Mouse (Mus musculus) layer of hippocampus, postnatal 10 days (tissue): ENCODE data around the gene Mpg. TPM values are rescaled to one million over a fixed set of nuclear protein-coding genes. Genes with fewer than 3 reads are reported as not detected.
A peak's percentile ranks its signal among the peaks of the same experiment; 100 is the strongest.

Experiments
- DNase-seq, 2 experiments: peaks; one replicate each; pipeline ENCODE4 v3.0.0; 2021; ENCODE audit warnings: low spot score in 2 of 2
- long read RNA-seq: library from polyadenylated mRNA; stranded (forward); transcript quantifications from one replicate; pipeline ENCODE4 v2.0.0, GENCODE M21; 2023
- total RNA-seq, 2 experiments: library from RNA; stranded (reverse); gene quantifications; 2 replicates each; pipeline ENCODE4 v1.2.3; 2021

The Mpg gene
- 10 to 100 TPM; 18.5 to 20.7 TPM for total RNA-seq
- long read RNA-seq, transcript Mpg-201 (4 exons, 1,737 nt) = major isoform, 30 of 37 reads
- long read RNA-seq, partial matches to known transcripts = 1 of 37 reads
- long read RNA-seq, other reads (novel, unspliced or antisense) = 6 of 37 reads

DNA sequence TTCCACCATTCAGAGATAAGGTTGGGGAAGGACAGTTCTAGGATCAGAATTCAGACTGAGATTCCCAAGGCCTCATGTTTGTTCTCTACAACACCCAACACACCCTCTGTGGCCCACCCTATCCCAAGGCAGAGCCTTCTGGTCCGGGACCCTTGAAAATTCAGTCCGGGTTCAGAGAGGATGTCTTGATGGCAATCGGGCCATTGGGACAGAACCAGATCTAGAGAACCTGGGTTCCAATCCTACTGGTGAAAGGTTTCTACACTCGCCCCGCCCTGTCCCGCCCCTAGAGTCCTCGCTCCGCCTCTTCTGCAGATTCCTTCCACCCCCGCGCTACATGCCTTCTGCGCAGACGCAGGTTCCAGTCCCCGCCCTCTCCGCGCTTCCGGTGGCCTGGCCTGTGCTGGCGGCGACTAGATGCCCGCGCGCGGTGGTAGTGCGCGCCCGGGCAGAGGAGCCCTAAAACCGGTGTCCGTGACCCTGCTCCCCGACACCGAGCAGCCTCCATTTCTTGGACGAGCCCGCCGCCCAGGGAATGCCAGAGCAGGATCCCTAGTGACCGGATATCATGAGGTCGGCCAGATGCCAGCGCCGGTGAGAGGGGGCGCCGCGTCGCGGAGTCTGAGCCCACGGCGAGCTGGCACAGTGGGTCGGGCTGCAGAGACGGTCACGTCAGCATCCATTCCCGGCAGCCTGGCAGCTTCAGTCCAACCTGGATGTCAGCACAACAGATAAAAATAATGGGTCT is at the start of gene Mpg:
Gene Mpg (plus strand): TSS at position 382 of the 748 bp plus-strand sequence.
- DNase-seq = peak; percentile 85 to 89

- no peak for DNase-seq
Measured at GRCm38 (mm10) chr11:32178506-32178905, 47.8 kb upstream of the Mpg start.

DNA sequence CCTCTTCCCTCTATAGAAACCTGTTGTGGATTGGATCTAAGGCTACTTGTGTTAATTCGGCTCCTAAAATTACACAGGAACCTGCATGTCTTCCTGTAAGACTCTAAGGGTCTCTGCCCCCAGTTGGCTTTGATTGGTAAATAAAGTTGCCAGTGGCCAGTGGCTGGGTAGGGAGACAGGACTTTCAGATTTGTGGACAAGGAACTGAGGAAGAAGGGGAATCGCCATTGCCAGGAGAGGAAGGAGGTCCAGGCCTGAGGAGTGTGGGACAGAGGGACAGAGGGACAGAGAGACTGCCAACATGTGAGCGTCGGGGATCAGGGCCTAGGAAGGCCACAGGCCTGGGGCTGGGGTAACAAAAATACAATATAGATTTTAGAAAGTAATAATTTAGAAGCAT is 45.1 kb upstream of the Mpg start:
- no peak for DNase-seq

GRCm38 (mm10) chr11:32181973-32182868 is 44.1 kb upstream of the Mpg start:
- DNase-seq = peak; percentile 97

GRCm38 (mm10) chr11:32184469-32184868 is 41.8 kb upstream of the Mpg start:
- no peak for DNase-seq

- DNase-seq = no peak
Measured at GRCm38 (mm10) chr11:32186031-32186430, 40.3 kb upstream of the Mpg start.

GRCm38 (mm10) chr11:32187256-32187655 is 39.0 kb upstream of the Mpg start:
- DNase-seq = no peak

- no peak for DNase-seq
Measured at GRCm38 (mm10) chr11:32188881-32189280, 37.4 kb upstream of the Mpg start.

DNA sequence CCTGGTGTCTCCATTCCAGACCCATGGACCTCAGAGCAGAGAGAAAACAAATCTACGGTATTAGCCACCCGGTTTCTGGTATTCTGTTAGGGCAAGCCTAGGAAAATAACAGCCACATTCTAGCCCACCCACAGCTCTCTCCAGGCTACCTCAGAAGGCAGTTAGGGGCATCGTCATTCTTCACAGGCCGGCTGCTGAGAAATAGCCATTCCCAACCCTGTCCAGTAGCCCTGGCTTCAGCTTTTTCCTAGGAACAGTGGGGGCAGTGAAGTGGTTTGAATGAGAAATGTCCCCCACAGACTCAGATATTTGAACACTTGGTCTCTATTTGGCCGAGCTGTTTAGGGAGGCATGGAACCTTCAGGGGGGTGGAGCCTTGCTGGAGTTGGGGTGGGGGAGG is 36.9 kb upstream of the Mpg start:
- DNase-seq = no peak

DNA sequence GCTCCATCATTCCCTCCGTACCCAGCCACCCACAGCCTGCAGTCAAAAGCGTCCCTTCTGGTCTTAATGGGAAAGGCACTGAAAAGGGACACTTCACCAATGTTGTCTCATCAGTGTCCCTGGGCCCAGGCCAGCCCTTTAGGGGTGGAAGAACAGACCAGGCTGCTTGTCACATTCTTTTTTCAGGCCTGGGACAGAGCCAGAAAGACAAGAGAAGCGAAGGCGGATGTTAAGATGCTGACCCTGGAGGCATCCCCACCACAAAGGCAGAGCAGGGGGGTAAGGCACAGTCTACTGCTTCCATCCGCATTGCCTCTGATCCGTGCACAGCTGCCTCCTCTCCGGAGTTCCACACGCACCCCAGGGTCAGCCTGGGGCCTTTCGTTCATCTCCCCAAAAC is 36.2 kb upstream of the Mpg start:
- DNase-seq = no peak

GRCm38 (mm10) chr11:32190603-32191110 is 35.6 kb upstream of the Mpg start:
- no peak for DNase-seq

DNA sequence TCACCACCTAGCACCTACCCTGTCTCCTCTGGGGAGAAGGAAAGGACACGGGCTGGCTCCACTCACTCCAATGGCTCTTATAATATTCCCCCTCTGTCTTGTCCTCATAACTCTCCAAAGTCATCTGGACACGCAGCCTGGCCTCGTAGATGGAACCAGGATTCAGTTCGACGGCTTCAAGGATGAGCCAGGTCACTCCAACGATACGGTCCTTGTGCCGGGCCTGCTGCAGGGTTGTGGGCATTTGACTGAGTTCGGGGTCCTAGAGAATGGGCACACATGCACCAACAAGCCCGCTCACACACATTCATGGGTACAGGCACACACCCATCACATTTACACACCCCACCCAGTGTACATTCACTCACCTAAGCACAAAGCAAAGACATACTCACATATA is 33.1 kb upstream of the Mpg start:
- DNase-seq = no peak

- DNase-seq = no peak
Measured at GRCm38 (mm10) chr11:32194086-32194485, 32.2 kb upstream of the Mpg start.

DNA sequence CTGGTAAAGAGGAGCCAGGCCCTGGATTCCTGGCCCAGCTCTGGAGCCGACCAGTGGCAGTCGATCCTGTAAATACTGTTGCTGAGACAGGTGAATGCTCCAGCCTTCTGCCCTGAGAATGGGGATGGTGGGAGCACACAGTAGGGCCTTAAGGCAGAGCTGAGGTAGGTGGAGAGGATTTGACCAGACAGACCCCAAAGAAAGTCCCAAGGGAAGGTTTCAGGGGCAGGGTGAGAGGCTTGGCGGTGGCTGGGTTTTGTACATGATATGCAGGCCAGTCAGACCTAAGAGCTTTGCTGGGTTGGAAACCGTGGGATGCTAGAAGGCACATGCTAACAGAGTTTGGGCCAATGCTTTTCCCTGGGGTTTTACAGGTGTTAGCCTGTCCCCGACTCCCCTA is 31.7 kb upstream of the Mpg start:
- no peak for DNase-seq

GRCm38 (mm10) chr11:32195867-32196540 is 30.3 kb upstream of the Mpg start:
- DNase-seq = no peak

DNA sequence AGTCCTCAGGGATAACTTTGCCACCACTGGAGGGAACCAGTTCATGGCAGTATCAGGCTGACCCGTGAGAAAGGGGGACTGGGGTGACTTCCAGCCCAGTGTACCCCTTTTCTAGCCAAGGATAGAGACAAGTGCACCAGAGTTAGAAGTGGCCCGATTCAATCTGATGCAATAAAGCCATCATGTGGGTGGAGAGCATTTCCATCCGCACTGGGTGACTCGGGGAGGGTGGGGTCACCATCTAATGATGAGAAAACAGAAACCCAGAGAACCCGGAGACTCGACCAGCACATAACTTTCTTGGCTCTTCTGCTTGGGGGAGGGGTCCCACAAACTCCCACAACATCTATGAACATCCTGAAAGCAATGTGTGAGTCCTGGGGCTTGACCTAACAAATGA is 29.6 kb upstream of the Mpg start:
- no peak for DNase-seq

DNA sequence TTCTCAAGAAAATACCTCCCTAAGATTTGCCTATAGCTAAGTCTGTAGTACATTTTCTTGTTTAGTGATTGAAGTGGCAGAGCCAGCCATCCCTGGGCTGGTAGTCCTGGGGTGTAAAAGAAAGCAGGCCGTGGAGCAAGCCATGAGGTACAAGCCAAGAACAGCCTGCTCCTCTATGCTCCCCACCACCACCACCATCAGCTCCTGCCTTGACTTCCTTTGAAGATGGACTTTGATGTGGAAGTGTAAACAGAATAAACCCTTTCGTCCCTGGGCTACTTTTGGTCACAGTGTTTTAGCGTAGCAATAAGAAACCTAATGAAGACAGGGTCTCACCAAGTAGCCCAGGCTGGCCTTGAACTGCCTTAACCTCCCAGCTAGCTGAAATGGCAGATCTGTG is 28.5 kb upstream of the Mpg start:
- no peak for DNase-seq

DNA sequence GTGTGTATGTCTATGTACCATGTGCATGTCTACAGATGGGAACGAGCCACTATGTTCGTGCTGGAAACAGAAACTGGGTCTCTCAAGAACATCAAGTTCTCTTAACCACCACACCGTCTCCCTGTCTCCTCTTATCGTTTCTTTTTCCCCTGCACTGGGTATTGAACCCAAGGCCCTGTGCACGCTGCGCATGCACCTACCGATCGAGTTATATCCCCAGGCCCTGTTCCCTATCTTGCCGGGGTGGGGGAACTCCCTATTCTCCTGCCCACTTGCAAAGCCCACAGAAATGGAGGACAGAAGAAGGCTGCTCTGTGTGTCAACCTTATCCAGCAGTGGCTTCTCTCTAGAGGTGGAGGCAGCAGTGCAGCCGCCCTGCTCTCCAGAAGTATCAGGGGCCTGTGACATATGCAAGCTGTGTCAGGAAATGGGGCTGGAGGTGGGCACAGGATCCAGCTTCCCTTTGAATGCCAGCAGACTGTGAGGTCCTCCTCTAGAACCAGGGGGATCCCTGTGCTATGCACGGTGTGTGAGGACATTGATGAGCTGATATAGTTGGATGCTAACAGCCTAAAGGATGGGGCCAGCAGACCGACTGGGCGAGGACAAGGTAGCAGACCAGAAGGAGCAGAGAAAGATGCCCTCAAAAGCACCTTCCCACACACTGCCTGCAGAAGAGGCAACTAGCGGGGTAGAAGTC is 27.9 kb upstream of the Mpg start:
- no peak for DNase-seq

DNA sequence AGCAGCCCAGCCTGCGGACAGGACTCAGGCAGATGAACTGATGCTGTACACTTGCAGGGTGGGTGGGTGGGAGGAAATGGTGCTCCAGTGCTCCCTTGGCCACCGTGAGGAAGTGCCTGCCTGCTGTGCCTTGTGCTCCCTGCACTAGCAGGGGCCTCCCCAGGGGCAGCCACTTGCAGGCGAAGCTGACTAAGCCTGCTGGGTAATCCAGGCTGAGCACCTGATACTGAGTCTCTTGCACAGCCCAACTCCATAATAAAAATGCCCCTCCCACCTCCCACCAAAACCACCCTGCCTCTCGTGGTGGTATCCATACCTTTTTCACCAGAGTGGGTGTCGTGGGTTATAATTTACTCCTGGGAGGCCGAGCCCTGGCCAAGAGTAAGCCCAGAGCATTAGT is 27.1 kb upstream of the Mpg start:
- no peak for DNase-seq

DNA sequence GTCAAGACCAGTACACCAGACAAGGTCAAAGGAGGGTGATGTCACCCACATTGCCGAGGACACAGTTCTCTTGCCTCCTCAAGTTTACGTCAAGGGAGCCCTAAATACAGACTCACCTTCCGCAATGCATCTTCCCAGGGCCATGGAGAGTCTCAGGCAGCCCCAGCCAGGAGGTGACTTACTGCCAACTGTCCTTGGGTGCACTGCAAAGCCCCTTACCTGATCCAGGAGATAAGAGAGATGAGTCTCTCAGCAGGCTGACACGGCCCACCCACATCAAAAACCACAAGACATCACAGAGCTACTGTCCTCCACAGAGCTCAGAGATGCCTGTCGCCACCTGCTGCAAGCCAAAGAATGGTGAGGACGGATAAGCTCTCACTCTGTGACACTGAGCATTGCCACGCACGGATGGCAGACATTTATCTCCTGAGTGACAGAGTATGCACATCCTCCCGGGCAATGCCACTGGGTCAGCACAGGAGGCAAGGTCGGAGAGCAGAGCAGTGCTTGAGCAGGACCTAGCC is 26.2 kb upstream of the Mpg start, which contains the start of gene Il9r:
Gene Il9r (minus strand): TSS at position 205 of the 527 bp plus-strand sequence.
- no peak for DNase-seq
